Mouse (Mus musculus): ENCODE measurements around the gene Fam169b.
"Not testable (repeated sequence)": the region's sequence is repeated elsewhere in the genome, so short reads cannot be mapped to it uniquely, and the experiment has no call there.

The Fam169b gene

GRCm38 (mm10) chr7:68264028-68264453, 9.6 kb upstream of the Fam169b start, which contains the start of gene Pgpep1l:
Pgpep1l (minus strand) TSS chr7:68264233.
- DNase-seq (ENCODE audit: low spot score in 2 of 2), result no peak

- DNase-seq (ENCODE audit: low spot score in 2 of 2), result peak; percentile 65 to 74
Measured at GRCm38 (mm10) chr7:68264531-68264930, 9.1 kb upstream of the Fam169b start.

- DNase-seq (ENCODE audit: low spot score in 2 of 2), result no peak
Measured at GRCm38 (mm10) chr7:68265391-68265790, 8.2 kb upstream of the Fam169b start.

GRCm38 (mm10) chr7:68266691-68267090, 6.9 kb upstream of the Fam169b start:
- no peak for DNase-seq (ENCODE audit: low spot score in 2 of 2)

- no peak for DNase-seq (ENCODE audit: low spot score in 2 of 2)
Measured at GRCm38 (mm10) chr7:68270551-68270950, 3.1 kb upstream of the Fam169b start.

GRCm38 (mm10) chr7:68271816-68272215, 1.8 kb upstream of the Fam169b start:
- no peak for DNase-seq (ENCODE audit: low spot score in 2 of 2)

GRCm38 (mm10) chr7:68272607-68273006, 1.0 kb upstream of the Fam169b start:
- DNase-seq (ENCODE audit: low spot score in 2 of 2), result no peak

GRCm38 (mm10) chr7:68274218-68274617, 579 bp downstream of the Fam169b start:
- DNase-seq (ENCODE audit: low spot score in 2 of 2), result no peak

- DNase-seq (ENCODE audit: low spot score in 2 of 2), result no peak
Measured at GRCm38 (mm10) chr7:68274951-68275350, 1.3 kb downstream of the Fam169b start.

- peak in 1 of 2 experiments; percentile 37 for DNase-seq (ENCODE audit: low spot score in 2 of 2)
Measured at GRCm38 (mm10) chr7:68275445-68275837, 1.8 kb downstream of the Fam169b start.

- DNase-seq (ENCODE audit: low spot score in 2 of 2), result peak; percentile 79 to 80
Measured at GRCm38 (mm10) chr7:68275838-68276731, 2.4 kb downstream of the Fam169b start.

- no peak for DNase-seq (ENCODE audit: low spot score in 2 of 2)
Measured at GRCm38 (mm10) chr7:68277054-68277896, 3.6 kb downstream of the Fam169b start.

GRCm38 (mm10) chr7:68277897-68278270, 4.2 kb downstream of the Fam169b start:
- DNase-seq (ENCODE audit: low spot score in 2 of 2), result no peak

GRCm38 (mm10) chr7:68278385-68278784, 4.7 kb downstream of the Fam169b start:
- DNase-seq (ENCODE audit: low spot score in 2 of 2), result no peak

GRCm38 (mm10) chr7:68278908-68279307, 5.3 kb downstream of the Fam169b start:
- no peak for DNase-seq (ENCODE audit: low spot score in 2 of 2)

- no peak for DNase-seq (ENCODE audit: low spot score in 2 of 2)
Measured at GRCm38 (mm10) chr7:68279481-68279880, 5.8 kb downstream of the Fam169b start.

GRCm38 (mm10) chr7:68280352-68280869, 6.8 kb downstream of the Fam169b start:
- no peak for DNase-seq (ENCODE audit: low spot score in 2 of 2)

- DNase-seq (ENCODE audit: low spot score in 2 of 2), result no peak
Measured at GRCm38 (mm10) chr7:68281341-68281740, 7.7 kb downstream of the Fam169b start.

- DNase-seq (ENCODE audit: low spot score in 2 of 2), result peak; percentile 68 to 73
Measured at GRCm38 (mm10) chr7:68282304-68283132, 8.9 kb downstream of the Fam169b start.

GRCm38 (mm10) chr7:68283133-68283520, 9.5 kb downstream of the Fam169b start:
- DNase-seq (ENCODE audit: low spot score in 2 of 2), result not testable (repeated sequence)

- DNase-seq (ENCODE audit: low spot score in 2 of 2), result no peak
Measured at GRCm38 (mm10) chr7:68283776-68284175, 10.1 kb downstream of the Fam169b start.

Measured in spleen, postnatal 36 days (tissue).